Mouse (Mus musculus) liver, embryonic 14.5 days (tissue): Measurements from ENCODE around the gene Haao.

Source experiments
- CTCF ChIP-seq: IDR thresholded peaks from 2 replicates; pipeline ENCODE4 v1.5.1; 2016; ENCODE audit warnings: antibody characterized with exemption, low read depth, control low read depth
- EP300 ChIP-seq: IDR thresholded peaks from 2 replicates; pipeline ENCODE4 v1.6.1; 2016; ENCODE audit warnings: antibody characterized with exemption, low read depth

- TF ChIP-seq CTCF (no peak), EP300 (no peak)
Measured at GRCm38 (mm10) chr17:83810285-83810684, 37.5 kb downstream of the Haao start.
